Mouse (Mus musculus): Measurements from ENCODE around the gene Slc25a19. TPM values are rescaled to one million over a fixed set of nuclear protein-coding genes. Genes with fewer than 3 reads are reported as not detected.

Slc25a19 gene
- polyA plus RNA-seq, 1 experiment from 2014 or later: 24.6 TPM

Other genes starting within 250 kb of the Slc25a19 start
- gene Cdr2l, start 246.4 kb downstream of the Slc25a19 start, polyA plus RNA-seq (2014; fragmentation: Nextera tagmentation; extraction: Ambion mirVana): 11.7 and 12.3 TPM in 2 replicates
- gene Mrpl58, start 224.5 kb downstream of the Slc25a19 start, polyA plus RNA-seq (2014; fragmentation: Nextera tagmentation; extraction: Ambion mirVana): 175 and 185 TPM in 2 replicates
- 841 and 943 TPM in 2 replicates for gene Atp5h, start 208.3 kb downstream of the Slc25a19 start, polyA plus RNA-seq (2014; fragmentation: Nextera tagmentation; extraction: Ambion mirVana)
- gene Kctd2, start 208.2 kb downstream of the Slc25a19 start, polyA plus RNA-seq (2014; fragmentation: Nextera tagmentation; extraction: Ambion mirVana): 21.8 and 22.6 TPM in 2 replicates
- gene Trim80, start 187.8 kb downstream of the Slc25a19 start, polyA plus RNA-seq (2014; fragmentation: Nextera tagmentation; extraction: Ambion mirVana): 0.11 TPM in 1 of 2 replicates, not detected in the other
- 0.15 and 0.18 TPM in 2 replicates for gene Slc16a5, start 165.8 kb downstream of the Slc25a19 start, polyA plus RNA-seq (2014; fragmentation: Nextera tagmentation; extraction: Ambion mirVana)
- gene Armc7, start 152.6 kb downstream of the Slc25a19 start, polyA plus RNA-seq (2014; fragmentation: Nextera tagmentation; extraction: Ambion mirVana): 7.6 TPM in 2 replicates
- gene Nt5c, start 136.4 kb downstream of the Slc25a19 start, polyA plus RNA-seq (2014; fragmentation: Nextera tagmentation; extraction: Ambion mirVana): 70.9 and 74.8 TPM in 2 replicates
- gene Jpt1, start 113.9 kb downstream of the Slc25a19 start, polyA plus RNA-seq (2014; fragmentation: Nextera tagmentation; extraction: Ambion mirVana): 576 and 619 TPM in 2 replicates
- gene Sumo2, start 92.0 kb downstream of the Slc25a19 start, polyA plus RNA-seq (2014; fragmentation: Nextera tagmentation; extraction: Ambion mirVana): 838 and 864 TPM in 2 replicates
- gene Nup85, start 63.9 kb downstream of the Slc25a19 start, polyA plus RNA-seq (2014; fragmentation: Nextera tagmentation; extraction: Ambion mirVana): 128 and 143 TPM in 2 replicates
- gene Mrps7, start 24.4 kb downstream of the Slc25a19 start, polyA plus RNA-seq (2014; fragmentation: Nextera tagmentation; extraction: Ambion mirVana): 82.8 and 87.6 TPM in 2 replicates
- 16.5 and 17.9 TPM in 2 replicates for gene Gga3, start 24.2 kb downstream of the Slc25a19 start, polyA plus RNA-seq (2014; fragmentation: Nextera tagmentation; extraction: Ambion mirVana)
- 22.7 and 28.5 TPM in 2 replicates for gene Mif4gd, start 15.3 kb downstream of the Slc25a19 start, polyA plus RNA-seq (2014; fragmentation: Nextera tagmentation; extraction: Ambion mirVana)
- 66.7 TPM in 2 replicates for gene Grb2, start 80.3 kb upstream of the Slc25a19 start, polyA plus RNA-seq (2014; fragmentation: Nextera tagmentation; extraction: Ambion mirVana)
- 15.4 and 18.2 TPM in 2 replicates for gene Tmem94, start 137.1 kb upstream of the Slc25a19 start, polyA plus RNA-seq (2014; fragmentation: Nextera tagmentation; extraction: Ambion mirVana)
- gene Caskin2, start 185.3 kb upstream of the Slc25a19 start, polyA plus RNA-seq (2014; fragmentation: Nextera tagmentation; extraction: Ambion mirVana): 16.2 and 16.8 TPM in 2 replicates
- 21.2 and 26.8 TPM in 2 replicates for gene Tsen54, start 186.4 kb upstream of the Slc25a19 start, polyA plus RNA-seq (2014; fragmentation: Nextera tagmentation; extraction: Ambion mirVana)
- 11.9 and 12.1 TPM in 2 replicates for gene Llgl2, start 195.8 kb upstream of the Slc25a19 start, polyA plus RNA-seq (2014; fragmentation: Nextera tagmentation; extraction: Ambion mirVana)
- 0.08 and 0.54 TPM in 2 replicates for gene Myo15b, start 230.1 kb upstream of the Slc25a19 start, polyA plus RNA-seq (2014; fragmentation: Nextera tagmentation; extraction: Ambion mirVana)